Mouse (Mus musculus): ENCODE data around the gene Galntl6.

DNA sequence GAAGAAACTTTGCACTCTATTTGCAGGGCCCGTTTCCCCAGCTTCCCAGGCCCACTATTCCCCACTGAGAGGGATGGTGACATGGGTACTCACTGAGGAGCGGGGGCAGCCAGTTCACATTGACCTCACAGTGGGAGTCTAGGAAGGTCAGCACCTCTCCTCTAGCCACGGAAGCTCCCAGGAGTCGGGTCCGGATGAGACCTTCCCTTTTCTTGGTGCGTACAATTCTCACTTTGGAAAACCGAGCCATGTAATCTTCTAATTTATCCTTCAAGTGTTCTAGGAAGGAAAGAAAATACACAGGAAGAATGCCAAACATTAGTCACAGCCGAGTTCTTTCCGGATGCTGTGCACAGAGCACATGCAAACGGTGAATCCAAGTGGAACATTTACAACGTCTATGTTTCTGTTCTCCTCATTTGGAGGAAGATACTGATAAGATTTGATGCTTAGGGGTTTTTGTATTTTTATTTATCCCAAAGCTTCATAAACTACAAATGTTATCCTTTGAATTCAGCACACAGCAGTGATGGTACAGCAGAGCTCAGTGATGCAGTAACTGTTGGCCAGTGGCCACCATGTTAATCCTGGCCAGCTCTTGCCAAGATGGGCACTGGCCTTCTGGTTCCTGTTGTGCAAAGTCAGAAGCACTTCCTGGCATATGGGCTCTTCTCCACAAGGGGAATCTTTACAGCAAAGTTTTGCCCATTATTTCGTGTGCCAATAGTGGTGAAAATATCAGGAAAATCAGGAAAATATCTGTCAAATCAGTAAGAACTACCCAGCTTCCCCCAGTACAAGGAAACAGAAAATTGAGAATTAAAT lies 949.9 kb downstream of the Galntl6 start:
- no peak for TF ChIP-seq CTCF (IDR thresholded peaks at IDR 0.05; ENCODE audit: low read depth, low read length)
- no peak for TF ChIP-seq POLR2A (IDR thresholded peaks at IDR 0.05; ENCODE audit: borderline replicate concordance, low read depth, low read length)
